Mouse (Mus musculus) cerebellum, adult (tissue): ENCODE measurements around the gene Ncln.

Source experiments
- ATAC-seq: cut with Nextera tagmentation; 2 replicates; pipeline ENCODE4 v1.9.2; 2017; ENCODE audit warnings: mild to moderate bottlenecking, moderate library complexity, mixed read lengths; ENCODE audit not compliant: insufficient number of reproducible peaks, low FRiP score, low TSS enrichment

The Ncln gene

GRCm38 (mm10) chr10:81441019-81441418, 55.2 kb downstream of the Ncln start:
- ATAC-seq: no peak
